ENCODE assay signal across 9 mouse cellular contexts in the genomic region with DNA sequence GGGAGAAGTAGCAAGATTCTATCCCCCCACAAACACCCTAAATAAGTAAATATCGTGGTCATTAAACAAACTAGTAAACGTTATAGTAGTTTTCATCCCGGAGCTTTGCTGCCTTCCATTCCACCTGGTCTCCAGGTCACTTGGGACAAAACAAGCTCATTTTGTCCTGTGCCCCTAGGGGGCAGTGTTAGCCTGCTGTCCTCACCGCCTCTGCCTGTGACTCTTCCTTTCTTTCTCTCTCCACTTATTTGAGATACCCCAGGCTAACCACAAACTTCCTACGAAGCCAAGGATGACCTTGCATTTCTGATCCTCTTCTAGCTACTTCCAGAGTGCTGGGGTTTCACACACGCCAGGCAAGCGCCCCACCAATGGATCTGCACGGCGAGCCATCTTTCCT. TPM values are rescaled to one million over a fixed set of nuclear protein-coding genes. Genes with fewer than 3 reads are reported as not detected.
A peak's percentile ranks its signal among the peaks of the same experiment; 100 is the strongest.
DNase-seq lines count a peak whose midpoint lies in the region; ATAC-seq lines count a peak whose summit lies in the region.
"Had no signal": no experiment of that assay in that cellular context is flagged by ENCODE, and none has a peak within 500 bp of the region (broad histone marks: within the 10 kb centered on the region; RNA-seq: fewer than 3 reads in every experiment).

No protein-coding gene starts in this region.

- no peak overlapping the region for H3K9ac ChIP-seq in midbrain, embryonic 13.5 days (replicated peaks)
- H3K9ac ChIP-seq in liver, embryonic 11.5 days (ENCODE audit: low read depth, low read length), result no peak overlapping the region
- H3K9ac ChIP-seq: embryonic facial prominence, embryonic 15.5 days; liver, embryonic 15.5 days had no signal

- 49% methylated on average over 9 of the region's 9 CpGs for WGBS in midbrain, embryonic 10.5 days
- 45% methylated on average over 9 of the region's 9 CpGs for WGBS in midbrain, embryonic 13.5 days
- WGBS in liver, embryonic 11.5 days, result 34% methylated on average over 9 of the region's 9 CpGs

- no peak overlapping the region for H3K4me2 ChIP-seq in midbrain, embryonic 13.5 days (replicated peaks)
- no peak overlapping the region for H3K4me2 ChIP-seq in liver, embryonic 11.5 days
- H3K4me2 ChIP-seq: embryonic facial prominence, embryonic 15.5 days; liver, embryonic 15.5 days had no signal

- no peak overlapping the region for H3K27ac ChIP-seq in midbrain, embryonic 10.5 days (replicated peaks)
- H3K27ac ChIP-seq in midbrain, embryonic 13.5 days, result no peak overlapping the region
- H3K27ac ChIP-seq in liver, embryonic 11.5 days (ENCODE audit: low read depth, low read length), result no peak overlapping the region
- H3K27ac ChIP-seq: embryonic facial prominence, embryonic 15.5 days; liver, embryonic 15.5 days had no signal

- peaks cover 24% of the 10 kb centered on the region for H3K27me3 ChIP-seq in midbrain, embryonic 10.5 days (ENCODE audit: low read depth, poor library complexity, severe bottlenecking)
- 0 out of 2 replicates have a peak, but pooled peaks cover 7% of the 10 kb centered on the region for H3K27me3 ChIP-seq in midbrain, embryonic 13.5 days
- peaks cover 3% of the 10 kb centered on the region for H3K27me3 ChIP-seq in liver, embryonic 11.5 days (replicated peaks; ENCODE audit: control insufficient read depth, insufficient read depth, low read length)
- H3K27me3 ChIP-seq: embryonic facial prominence, embryonic 15.5 days had no signal

- H3K4me3 ChIP-seq in midbrain, embryonic 10.5 days, result no peak overlapping the region
- H3K4me3 ChIP-seq in midbrain, embryonic 13.5 days (replicated peaks), result no peak overlapping the region
- no peak overlapping the region for H3K4me3 ChIP-seq in liver, embryonic 11.5 days (ENCODE audit: low read depth, low read length)
- H3K4me3 ChIP-seq: embryonic facial prominence, embryonic 15.5 days; liver, embryonic 15.5 days had no signal

- H3K4me1 ChIP-seq in midbrain, embryonic 10.5 days, result peaks cover 6% of the 10 kb centered on the region
- peaks cover 3% of the 10 kb centered on the region for H3K4me1 ChIP-seq in midbrain, embryonic 13.5 days (replicated peaks)
- H3K4me1 ChIP-seq in liver, embryonic 11.5 days (replicated peaks; ENCODE audit: control insufficient read depth, insufficient read depth, low read length), result no peaks in the 10 kb centered on the region

- no peaks in the 10 kb centered on the region for H3K9me3 ChIP-seq in midbrain, embryonic 10.5 days (replicated peaks)
- H3K9me3 ChIP-seq in midbrain, embryonic 13.5 days, result no peaks in the 10 kb centered on the region
- no peaks in the 10 kb centered on the region for H3K9me3 ChIP-seq in liver, embryonic 11.5 days (ENCODE audit: control insufficient read depth, low read length)
- H3K9me3 ChIP-seq: embryonic facial prominence, embryonic 15.5 days; liver, embryonic 15.5 days had no signal

- DNase-seq in midbrain, embryonic 10.5 days (ENCODE audit: low spot score), result peak; percentile 62
- DNase-seq in adipocyte (ENCODE audit: low spot score), result peak; percentile 67
- peak; percentile 84 to 90 for DNase-seq in cerebellum, postnatal 25 days
- DNase-seq in heart, postnatal 4 days, result peak; percentile 80
- DNase-seq in liver, embryonic 11.5 days (ENCODE audit: low spot score), result peak; percentile 66
- peak; percentile 48 for DNase-seq in retina, postnatal 7 days (ENCODE audit: low read depth, low spot score)

- no peak for ATAC-seq in midbrain, embryonic 13.5 days
- no peak for ATAC-seq in liver, embryonic 11.5 days (replicated peaks; ENCODE audit: low FRiP score)

- H3K36me3 ChIP-seq in midbrain, embryonic 10.5 days, result no peaks in the 10 kb centered on the region
- no peaks in the 10 kb centered on the region for H3K36me3 ChIP-seq in midbrain, embryonic 13.5 days
- H3K36me3 ChIP-seq in liver, embryonic 11.5 days (ENCODE audit: control insufficient read depth, insufficient read depth, low read length), result no peaks in the 10 kb centered on the region
- H3K36me3 ChIP-seq: embryonic facial prominence, embryonic 15.5 days; liver, embryonic 15.5 days had no signal

RNA-seq across cellular contexts. Expression of gene Srarp, which starts 4.9 kb away (rescaled TPM):
- not detected in 2 replicates for polyA plus RNA-seq in midbrain, embryonic 10.5 days (2016; fragmentation: Nextera tagmentation; extraction: Ambion mirVana)
- not detected in 2 replicates for polyA plus RNA-seq in midbrain, embryonic 13.5 days (2015; fragmentation: Nextera tagmentation; extraction: Ambion mirVana)
- total RNA-seq in heart, postnatal 4 days (2021), result not detected
- not detected in 2 replicates for polyA plus RNA-seq in liver, embryonic 11.5 days (2014; fragmentation: Nextera tagmentation; extraction: Ambion mirVana)
- polyA plus RNA-seq: embryonic facial prominence, embryonic 15.5 days; liver, embryonic 15.5 days had no signal

RNA-seq across cellular contexts. Expression of gene Hspb7, which starts 10.4 kb away (rescaled TPM):
- not detected in 2 replicates for polyA plus RNA-seq in midbrain, embryonic 10.5 days (2016; fragmentation: Nextera tagmentation; extraction: Ambion mirVana)
- polyA plus RNA-seq in midbrain, embryonic 13.5 days (2015; fragmentation: Nextera tagmentation; extraction: Ambion mirVana), result not detected in 2 replicates
- total RNA-seq in heart, postnatal 4 days (2021), result 100 to 1,000 TPM; 865 to 923 TPM
- polyA plus RNA-seq in liver, embryonic 11.5 days (2014; fragmentation: Nextera tagmentation; extraction: Ambion mirVana), result 0.42 and 1.2 TPM in 2 replicates

RNA-seq across cellular contexts. Expression of gene Zbtb17, which starts 13.5 kb away (rescaled TPM):
- polyA plus RNA-seq in midbrain, embryonic 10.5 days (2016; fragmentation: Nextera tagmentation; extraction: Ambion mirVana), result 55.1 and 61.5 TPM in 2 replicates
- 54.7 and 61.0 TPM in 2 replicates for polyA plus RNA-seq in midbrain, embryonic 13.5 days (2015; fragmentation: Nextera tagmentation; extraction: Ambion mirVana)
- 10 to 100 TPM; 19.2 to 21.7 TPM for total RNA-seq in heart, postnatal 4 days (2021)
- polyA plus RNA-seq in liver, embryonic 11.5 days (2014; fragmentation: Nextera tagmentation; extraction: Ambion mirVana), result 24.3 and 26.4 TPM in 2 replicates

RNA-seq across cellular contexts. Expression of gene Clcnkb, which starts 15.2 kb away (rescaled TPM):
- polyA plus RNA-seq in midbrain, embryonic 10.5 days (2016; fragmentation: Nextera tagmentation; extraction: Ambion mirVana), result not detected in 2 replicates
- not detected in 2 replicates for polyA plus RNA-seq in midbrain, embryonic 13.5 days (2015; fragmentation: Nextera tagmentation; extraction: Ambion mirVana)
- total RNA-seq in heart, postnatal 4 days (2021), result 1 to 10 TPM in 1 of 2 experiments, under 1 TPM in 1; 0.61 to 1.3 TPM
- polyA plus RNA-seq in liver, embryonic 11.5 days (2014; fragmentation: Nextera tagmentation; extraction: Ambion mirVana), result not detected in 2 replicates
- polyA plus RNA-seq: embryonic facial prominence, embryonic 15.5 days; liver, embryonic 15.5 days had no signal

RNA-seq across cellular contexts. Expression of gene Clcnka, which starts 32.5 kb away (rescaled TPM):
- not detected in 2 replicates for polyA plus RNA-seq in midbrain, embryonic 10.5 days (2016; fragmentation: Nextera tagmentation; extraction: Ambion mirVana)
- polyA plus RNA-seq in midbrain, embryonic 13.5 days (2015; fragmentation: Nextera tagmentation; extraction: Ambion mirVana), result 0.09 TPM in 1 of 2 replicates, not detected in the other
- total RNA-seq in heart, postnatal 4 days (2021), result not detected
- 0.19 TPM in 1 of 2 replicates, not detected in the other for polyA plus RNA-seq in liver, embryonic 11.5 days (2014; fragmentation: Nextera tagmentation; extraction: Ambion mirVana)
- polyA plus RNA-seq: liver, embryonic 15.5 days had no signal
